Mouse (Mus musculus) brain, embryonic 14.5 days (tissue): ENCODE results near the gene Zdhhc25. TPM values are rescaled to one million over a fixed set of nuclear protein-coding genes. Genes with fewer than 3 reads are reported as not detected.

Experiments used
- DNase-seq: peaks from one replicate; pipeline ENCODE4 v3.0.0-alpha.2; 2011; ENCODE audit warnings: low read depth
- CTCF ChIP-seq: fragments of 200-500 bp; IDR thresholded peaks from 2 replicates; pipeline ENCODE4 v1.5.1; 2012; ENCODE audit warnings: inconsistent platforms, mild to moderate bottlenecking, moderate library complexity, borderline replicate concordance; ENCODE audit not compliant: insufficient read depth, insufficient read length; ENCODE audit errors: extremely low read depth
- POLR2A ChIP-seq: fragments of 200-500 bp; IDR thresholded peaks from 2 replicates; pipeline ENCODE4 v1.6.1; 2012; ENCODE audit warnings: mild to moderate bottlenecking, inconsistent platforms, borderline replicate concordance; ENCODE audit not compliant: poor library complexity, insufficient read depth, insufficient read length, severe bottlenecking; ENCODE audit errors: extremely low read depth
- polyA plus RNA-seq: library from polyadenylated mRNA; depleted of rRNA; stranded (reverse); fragments of >200 nt; gene quantifications from 2 replicates; pipeline ENCODE4 v1.2.3, GENCODE M21; 2012; rRNA removed

The Zdhhc25 gene
- polyA plus RNA-seq, result not detected in 2 replicates

DNA sequence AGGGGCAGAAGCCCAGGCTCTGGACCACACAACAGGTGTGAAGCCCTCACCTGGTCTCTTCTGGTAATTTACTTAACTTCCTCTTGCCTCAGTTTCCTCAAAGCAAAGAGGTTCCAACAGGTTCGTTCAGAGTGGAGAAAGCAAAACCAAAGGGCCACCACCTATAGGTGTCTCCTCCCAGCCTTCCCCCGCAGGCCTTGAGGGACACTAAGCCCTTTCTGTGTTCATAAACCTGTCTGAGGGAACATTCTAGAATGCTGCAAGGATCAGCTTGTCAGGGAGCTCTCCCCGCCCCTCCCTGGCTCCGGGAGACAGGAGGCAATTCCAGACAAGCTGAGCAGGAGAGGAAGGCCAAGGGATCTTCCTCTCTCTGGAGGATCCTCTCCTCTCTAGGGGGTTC is at the start of gene Zdhhc25:
Gene Zdhhc25 (plus strand): TSS at position 301 of the 400 bp plus-strand sequence.
- DNase-seq, result no peak
- no peak for TF ChIP-seq CTCF
- TF ChIP-seq POLR2A, result no peak

DNA sequence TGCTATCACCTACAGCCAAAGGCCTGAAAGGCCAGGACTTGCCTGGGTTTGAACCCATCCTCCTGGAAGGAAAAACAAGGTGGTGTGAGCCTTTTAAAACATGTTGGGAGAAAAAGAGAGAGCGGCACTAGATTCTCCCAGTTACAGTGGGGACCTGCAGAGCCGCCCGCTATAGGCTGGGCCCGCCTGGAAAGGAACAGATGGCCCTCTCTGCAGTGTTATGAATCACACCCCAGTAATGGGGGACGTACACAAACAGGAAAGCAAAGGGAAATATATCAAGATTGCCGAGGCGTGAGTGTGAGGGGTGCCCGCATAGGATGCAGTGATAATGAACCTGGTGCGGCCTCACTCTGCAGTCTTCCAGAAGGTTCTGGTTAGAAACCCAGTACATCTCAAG is 47.2 kb upstream of the Zdhhc25 start:
- DNase-seq, result peak; percentile 61
- TF ChIP-seq CTCF, result no peak

DNA sequence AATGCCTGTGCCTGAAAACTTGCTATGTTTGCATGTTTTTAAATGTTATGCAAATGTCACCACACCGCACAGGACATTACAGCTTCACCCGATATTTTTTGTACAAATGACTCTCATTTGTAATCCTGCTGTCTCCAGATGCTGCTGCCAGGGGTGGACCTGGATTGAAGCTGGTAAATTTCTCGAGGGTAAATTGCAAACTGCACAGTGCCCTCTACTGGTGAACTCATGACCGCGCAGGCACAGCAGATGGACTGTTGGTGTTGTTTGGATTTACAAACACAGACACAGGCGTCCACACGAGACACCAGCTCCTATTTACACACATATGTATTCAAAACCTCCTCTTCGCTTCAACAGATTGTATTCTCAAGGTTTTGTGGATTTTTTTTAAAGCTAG is 44.6 kb upstream of the Zdhhc25 start:
- DNase-seq, result peak; percentile 72
- TF ChIP-seq POLR2A (no peak), CTCF (peak; percentile 90)

GRCm38 (mm10) chr15:88560637-88561036 is 39.5 kb upstream of the Zdhhc25 start:
- no peak for DNase-seq
- TF ChIP-seq POLR2A (no peak), CTCF (no peak)

GRCm38 (mm10) chr15:88561058-88561730 is 38.9 kb upstream of the Zdhhc25 start:
- TF ChIP-seq POLR2A, result no peak
- TF ChIP-seq CTCF, result peak; percentile 60; the same call in 1 of the 2 replicates
- DNase-seq, result peak; percentile 79

DNA sequence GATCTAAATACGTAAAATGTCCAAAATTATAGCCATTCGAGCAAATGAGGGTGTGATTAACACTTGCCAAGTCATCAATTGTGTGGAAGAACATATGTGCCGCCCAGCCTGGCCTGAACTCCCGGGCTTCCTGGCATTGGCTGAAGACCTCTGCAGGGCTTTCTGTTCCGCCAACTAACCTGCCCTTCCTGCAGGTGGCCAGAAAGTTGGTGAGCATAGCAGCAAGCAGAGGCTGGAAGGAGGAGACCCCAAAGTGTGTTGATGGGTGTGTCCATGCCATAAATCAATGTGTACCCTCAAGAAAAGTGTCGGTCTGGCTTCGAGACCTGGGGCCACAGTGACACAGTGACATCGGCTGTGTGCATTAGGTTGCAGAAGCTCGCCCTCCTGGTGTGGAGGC is 34.8 kb upstream of the Zdhhc25 start:
- no peak for DNase-seq
- TF ChIP-seq POLR2A (no peak), CTCF (no peak)

GRCm38 (mm10) chr15:88565806-88566205 is 34.3 kb upstream of the Zdhhc25 start:
- TF ChIP-seq POLR2A (no peak), CTCF (no peak)
- DNase-seq, result peak; percentile 25

- no peak for TF ChIP-seq CTCF
- TF ChIP-seq POLR2A, result no peak
- peak; percentile 77 for DNase-seq
Measured at GRCm38 (mm10) chr15:88570697-88571096, 29.4 kb upstream of the Zdhhc25 start.

- TF ChIP-seq POLR2A, result no peak
- no peak for TF ChIP-seq CTCF
- DNase-seq, result no peak
Measured at GRCm38 (mm10) chr15:88579461-88579860, 20.6 kb upstream of the Zdhhc25 start.

- TF ChIP-seq CTCF (no peak), POLR2A (no peak)
- no peak for DNase-seq
Measured at GRCm38 (mm10) chr15:88602496-88602895, 2.4 kb downstream of the Zdhhc25 start.

DNA sequence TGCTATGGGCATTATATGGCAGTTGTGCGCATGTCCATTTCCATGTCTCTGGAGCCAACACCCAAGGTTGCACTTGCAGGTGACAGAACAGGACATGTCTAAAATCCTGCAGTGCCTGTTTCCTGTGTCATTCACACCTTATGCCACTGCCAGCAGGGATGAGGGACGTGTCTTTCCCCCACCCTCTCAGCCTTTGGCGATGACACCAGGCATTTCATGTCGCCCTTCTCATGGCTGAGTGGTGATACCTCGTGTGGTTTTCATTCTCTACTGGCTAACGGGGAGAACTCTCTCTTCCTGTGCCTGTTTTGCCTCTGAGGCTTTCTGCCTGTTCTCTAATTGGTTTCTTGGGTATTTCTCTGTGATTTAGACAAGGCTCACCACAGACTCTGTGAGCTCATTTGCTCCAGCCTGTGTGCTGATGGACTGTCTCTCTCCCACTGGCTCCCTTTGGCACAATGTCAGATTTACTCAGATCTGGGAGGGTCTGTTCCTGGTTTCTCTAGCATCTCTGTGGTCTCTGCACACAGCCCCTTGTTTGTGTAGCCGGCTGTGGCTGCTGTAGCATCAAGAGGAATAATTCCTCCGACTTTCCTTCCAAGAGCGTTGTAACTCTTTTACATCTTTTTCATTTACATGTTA is 3.1 kb downstream of the Zdhhc25 start:
- peak; percentile 37 for DNase-seq
- TF ChIP-seq POLR2A (no peak), CTCF (no peak)

DNA sequence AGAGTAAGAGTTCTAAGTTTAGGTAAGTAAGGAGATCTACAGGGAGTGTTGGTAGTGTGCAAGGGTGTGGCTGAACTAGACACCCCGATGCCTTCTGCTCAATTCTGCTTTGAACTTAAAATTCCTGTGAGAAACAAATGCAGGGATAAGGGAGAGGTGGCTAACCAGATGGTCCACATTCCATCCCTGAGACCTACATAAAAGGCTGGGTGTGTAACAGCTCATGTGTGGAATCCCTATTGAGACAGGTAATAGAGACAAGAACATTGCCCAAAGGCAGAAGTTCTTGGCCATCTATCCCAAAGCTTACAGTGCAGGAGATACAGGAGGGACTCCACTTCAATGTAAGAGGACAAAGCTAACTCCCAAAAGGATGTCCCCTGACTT is 3.6 kb downstream of the Zdhhc25 start:
- no peak for TF ChIP-seq POLR2A
- TF ChIP-seq CTCF, result no peak
- DNase-seq, result no peak

DNA sequence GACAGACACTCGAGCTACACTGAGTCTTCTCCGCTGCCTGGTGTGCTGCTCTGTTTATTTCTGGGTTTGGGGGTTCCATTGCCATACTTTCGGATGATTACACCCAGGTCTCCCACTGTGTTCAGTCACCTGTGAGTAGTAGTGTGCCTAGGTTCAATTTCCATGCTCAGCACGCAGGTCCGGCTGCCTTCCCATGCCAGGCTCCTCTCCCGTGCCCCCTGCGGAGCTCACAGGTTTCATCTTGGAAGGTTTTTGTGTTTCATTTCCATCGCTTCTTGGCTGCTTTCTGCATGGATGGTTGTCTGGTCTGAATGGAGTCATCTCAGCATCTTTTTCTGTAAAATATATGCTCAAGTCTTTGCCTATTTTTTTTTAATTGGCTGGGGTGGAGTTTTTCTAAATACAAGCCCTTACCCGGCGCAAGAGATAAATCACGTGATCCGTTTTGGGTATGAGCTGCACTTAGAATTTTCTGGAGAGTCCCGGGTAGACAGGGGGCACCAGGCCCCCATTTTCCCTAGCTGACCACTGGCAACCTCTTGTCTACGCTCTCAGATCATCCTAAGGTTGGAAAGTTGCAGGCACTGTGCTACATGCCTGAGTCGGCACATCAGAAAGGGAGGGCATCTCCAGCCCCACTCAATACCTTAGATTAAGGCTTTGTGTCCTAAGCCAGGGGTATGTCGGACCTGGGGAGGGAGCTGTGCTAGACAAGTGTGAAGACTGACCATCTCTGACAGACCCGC is 4.7 kb downstream of the Zdhhc25 start:
- DNase-seq, result no peak
- TF ChIP-seq CTCF, result no peak
- TF ChIP-seq POLR2A, result no peak

DNA sequence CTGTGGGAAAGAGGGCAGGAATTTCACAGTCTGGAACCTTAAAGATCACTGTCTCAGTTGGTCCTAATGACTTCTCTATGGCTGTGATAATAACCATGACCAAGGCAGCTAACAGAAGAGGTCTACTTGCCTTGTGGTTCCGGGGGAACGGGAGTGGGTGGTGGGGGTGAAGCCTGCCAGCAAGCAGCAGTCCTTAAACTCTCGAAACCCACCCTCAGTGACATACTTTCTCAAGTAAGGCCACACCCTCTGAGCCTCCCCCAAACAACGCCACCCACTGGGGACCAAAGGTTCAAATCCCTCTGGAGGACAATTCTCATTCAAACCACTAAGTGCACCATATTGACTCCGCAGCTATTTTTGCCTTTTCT is 5.3 kb downstream of the Zdhhc25 start:
- DNase-seq, result no peak
- TF ChIP-seq CTCF (no peak), POLR2A (no peak)

DNA sequence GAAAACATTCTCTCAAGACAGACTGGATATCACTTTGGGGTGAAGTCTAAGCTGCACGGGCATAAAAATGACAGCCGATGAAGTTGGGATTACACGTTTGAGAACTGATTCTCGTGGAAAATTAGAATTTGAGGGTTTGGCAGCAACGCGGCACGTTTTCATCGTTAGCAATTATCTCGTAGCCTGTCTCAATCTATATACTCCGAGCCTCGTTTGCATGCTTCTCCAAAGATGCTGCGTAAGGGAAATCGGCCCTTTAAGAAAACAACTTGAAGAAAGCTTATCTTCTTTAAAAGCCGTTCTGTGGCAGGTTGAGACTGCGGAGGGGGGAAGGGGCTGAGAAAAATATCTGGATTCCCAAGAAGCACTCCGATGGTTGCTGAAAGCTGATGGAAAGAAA is 17.0 kb downstream of the Zdhhc25 start:
- TF ChIP-seq POLR2A, result no peak
- no peak for TF ChIP-seq CTCF
- DNase-seq, result peak; percentile 39
